Mouse (Mus musculus): ENCODE data around the gene Rgs6.

The Rgs6 gene

DNA sequence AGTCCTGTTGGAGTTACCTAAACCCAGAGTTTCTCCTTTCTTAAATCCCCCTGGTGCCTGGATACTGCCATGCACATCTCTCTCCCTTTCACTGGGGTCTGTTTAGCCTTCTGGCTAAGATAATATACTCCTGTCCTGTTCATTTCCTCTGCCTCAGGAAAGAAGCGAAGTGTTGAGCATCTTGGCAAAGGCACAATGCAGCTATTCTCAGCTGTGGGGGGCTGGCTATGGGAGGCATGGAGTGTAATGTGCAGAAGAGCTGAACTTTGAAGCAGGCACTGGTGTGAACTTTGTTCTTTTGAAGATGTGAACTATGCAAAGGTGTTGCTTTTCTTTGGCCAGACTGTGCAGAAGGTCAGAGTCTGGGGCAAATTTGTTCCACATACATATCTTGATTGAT lies 169.3 kb downstream of the Rgs6 start:
- no peak for DNase-seq (ENCODE audit: low spot score)

DNA sequence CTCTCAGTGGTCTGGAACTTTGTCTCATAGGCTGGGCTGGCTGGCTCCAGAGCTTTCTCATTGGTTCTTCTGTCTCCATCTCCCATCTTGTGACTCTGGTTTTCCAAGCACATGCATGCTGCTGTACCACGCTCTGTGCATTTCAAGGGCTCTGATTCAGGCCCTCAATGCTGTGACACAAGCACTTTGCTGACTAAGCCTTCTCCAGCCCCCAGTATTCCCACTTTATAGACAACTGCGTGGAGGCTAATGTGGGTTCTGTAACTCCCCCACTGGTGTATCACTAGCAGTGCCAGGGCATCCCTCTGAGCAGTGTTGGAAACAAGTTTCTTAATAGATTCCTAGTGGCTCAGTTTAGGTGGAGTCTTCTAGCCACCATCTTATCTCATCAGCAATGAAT lies 174.0 kb downstream of the Rgs6 start:
- DNase-seq (ENCODE audit: low spot score), result no peak

DNA sequence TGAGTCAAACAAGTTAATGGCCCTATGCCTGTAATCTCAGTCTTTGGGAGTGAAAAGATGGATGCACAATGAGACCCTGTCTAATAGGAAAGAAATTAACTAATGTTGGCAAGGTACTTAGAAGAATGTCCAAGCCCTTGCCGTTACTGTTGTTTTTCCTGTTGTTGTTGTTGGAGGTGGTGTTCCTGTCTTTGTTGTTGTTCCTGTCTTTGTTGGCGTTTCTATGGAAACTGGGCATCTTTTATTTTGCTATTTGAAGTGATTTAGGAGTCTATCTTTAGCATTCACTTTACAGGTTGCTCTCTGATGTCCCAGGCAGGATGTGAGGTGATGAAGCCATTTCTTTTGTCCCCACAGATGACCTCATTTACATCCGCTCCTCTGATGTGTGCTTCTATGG lies 180.6 kb downstream of the Rgs6 start:
- no peak for DNase-seq (ENCODE audit: low spot score)

DNA sequence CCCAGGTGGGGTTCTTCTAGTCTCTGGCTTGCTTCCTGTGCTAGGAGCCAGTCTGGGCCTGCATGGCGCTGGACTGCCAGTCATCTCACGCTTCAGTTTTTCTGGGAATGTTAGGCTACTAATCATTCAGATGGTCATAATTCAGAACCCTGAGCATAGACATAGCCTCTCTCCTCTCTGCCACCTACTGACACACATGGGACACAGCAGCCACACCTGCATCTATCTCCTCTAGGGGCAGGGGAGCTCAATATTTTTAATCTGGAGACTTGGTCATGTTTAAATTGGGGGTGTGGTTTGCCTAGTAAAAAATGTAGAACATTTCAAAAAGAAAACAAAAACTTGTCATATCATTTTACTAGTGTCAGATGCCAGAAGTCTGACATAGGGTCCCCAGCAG lies 184.1 kb downstream of the Rgs6 start:
- no peak for DNase-seq (ENCODE audit: low spot score)

DNA sequence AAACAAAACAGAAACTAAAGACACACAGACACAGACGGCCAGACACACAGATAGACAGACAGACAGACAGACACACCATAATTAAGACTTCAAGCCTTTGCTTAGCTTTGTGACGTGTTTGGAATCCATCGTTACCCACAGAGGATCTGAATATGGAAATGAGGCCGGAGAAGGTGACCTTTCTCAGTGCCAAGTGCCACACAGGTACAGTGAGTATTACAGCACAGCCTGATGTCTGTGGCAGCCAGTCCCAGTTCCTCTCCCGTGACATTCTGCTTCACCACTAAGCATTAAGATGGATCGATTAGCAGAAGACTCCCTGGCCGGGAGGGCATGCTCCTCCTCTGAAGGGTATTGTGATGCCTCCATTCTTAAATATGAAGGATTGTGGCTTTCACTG lies 186.5 kb downstream of the Rgs6 start:
- no peak for DNase-seq (ENCODE audit: low spot score)

DNA sequence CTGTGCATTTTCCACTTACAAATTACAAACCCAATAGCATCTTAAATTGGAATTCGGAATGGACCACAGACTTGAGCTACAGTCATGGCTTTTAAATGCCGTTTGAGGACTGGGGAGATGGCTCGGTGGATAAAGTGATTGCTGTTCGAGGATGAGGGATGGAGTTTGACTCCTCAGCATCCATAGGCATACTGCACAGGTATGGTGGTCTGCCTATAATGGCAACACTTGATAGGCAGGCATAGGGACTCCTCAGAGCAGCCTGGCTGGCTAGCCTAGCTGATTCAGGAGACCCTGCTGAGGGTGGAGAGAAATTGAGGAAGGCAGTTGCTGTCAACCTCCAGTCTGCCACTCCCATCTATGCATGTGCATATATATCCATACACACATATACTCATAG lies 188.6 kb downstream of the Rgs6 start:
- DNase-seq (ENCODE audit: low spot score), result no peak

DNA sequence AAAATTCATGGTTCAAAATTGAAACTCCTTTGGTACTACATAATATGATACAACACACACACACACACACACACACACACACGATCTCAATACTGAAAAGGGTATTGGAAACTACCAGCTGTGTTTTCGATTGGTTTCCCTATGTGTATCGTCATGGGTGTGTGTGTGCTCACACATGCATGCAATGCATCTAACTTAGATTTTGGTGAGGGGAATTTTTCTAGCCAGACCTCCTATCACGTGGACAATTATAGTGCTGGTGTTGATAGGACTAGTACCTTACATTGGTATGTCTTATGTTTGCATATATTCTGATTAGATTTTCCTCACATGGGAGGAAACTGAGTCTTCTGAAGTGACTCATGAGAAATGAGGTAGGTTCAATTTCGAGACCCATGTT lies 192.8 kb downstream of the Rgs6 start:
- DNase-seq (ENCODE audit: low spot score), result no peak

DNA sequence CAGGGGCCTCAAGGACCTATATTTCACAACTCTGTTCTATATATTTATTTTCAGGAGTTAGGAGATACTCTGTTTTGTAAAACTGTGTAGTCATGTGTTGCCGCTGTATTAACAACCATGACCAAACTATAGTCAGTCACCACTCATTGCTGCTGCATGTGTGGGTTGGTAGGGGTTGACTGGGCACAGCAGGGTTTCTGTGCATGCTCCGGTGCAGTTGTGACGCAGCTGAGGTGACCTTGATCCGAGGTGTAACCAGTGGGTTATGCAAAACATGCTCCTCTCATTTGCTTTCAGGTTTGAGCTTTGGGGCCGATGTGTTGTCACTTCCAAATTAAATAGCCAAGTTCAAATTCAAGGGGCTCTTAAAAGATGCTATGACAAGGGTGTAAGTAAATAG lies 193.3 kb downstream of the Rgs6 start:
- no peak for DNase-seq (ENCODE audit: low spot score)

DNA sequence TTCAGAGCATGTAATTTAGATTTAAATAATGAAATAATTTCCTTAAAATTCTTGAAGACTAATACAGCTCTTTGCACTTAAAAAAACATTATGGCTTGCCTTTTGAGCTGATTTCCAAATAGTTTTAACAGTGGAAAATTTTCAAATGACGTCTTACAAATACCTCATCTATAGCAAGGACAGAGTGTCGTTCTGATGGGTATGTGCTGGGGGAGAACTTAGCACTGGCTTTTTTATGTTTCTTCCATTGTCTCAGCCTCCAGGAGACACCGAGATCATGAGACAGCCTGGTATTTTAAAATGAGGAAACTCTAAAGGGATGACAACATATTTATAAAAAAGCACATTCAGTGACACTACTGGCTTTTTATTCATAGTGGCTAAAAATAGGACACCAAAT lies 204.0 kb downstream of the Rgs6 start:
- DNase-seq (ENCODE audit: low spot score), result no peak

DNA sequence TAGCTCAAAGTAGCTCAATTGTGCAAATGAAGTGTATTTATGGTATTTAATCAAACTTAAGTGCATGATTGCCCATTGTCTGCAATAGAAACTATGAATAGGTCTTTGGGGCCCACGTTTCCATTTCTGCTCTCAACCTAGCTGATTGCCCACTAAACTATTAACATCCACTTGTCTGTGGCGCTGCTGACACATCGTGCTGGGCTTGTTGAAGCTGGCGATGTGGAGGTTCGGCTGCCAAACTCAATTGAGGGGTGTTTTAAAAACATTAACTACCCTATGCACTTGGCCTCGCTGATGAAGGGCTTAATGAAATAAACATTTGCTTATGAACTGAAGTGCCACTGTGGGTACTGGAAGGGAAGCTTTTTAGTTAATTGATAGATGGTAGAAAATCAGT lies 211.8 kb downstream of the Rgs6 start:
- DNase-seq (ENCODE audit: low spot score), result no peak

DNA sequence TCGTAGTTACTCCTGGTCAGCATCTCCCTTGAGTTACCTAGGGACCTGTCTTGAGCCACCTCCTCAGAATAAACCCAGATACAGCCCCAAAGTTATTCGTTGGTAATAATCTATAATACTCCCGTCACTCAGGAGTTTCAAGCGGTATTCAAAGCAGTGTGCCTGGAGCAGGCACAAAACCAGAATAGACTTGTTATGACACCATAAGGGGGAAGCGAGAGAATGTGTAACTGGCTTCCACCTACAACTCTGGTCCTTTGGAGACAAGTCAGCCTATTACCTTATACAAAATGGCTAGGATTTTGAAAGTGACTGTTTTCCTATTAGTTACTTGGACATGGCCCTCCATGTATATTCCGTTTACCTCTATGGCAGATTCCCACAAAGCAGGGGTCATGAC lies 213.6 kb downstream of the Rgs6 start:
- no peak for DNase-seq (ENCODE audit: low spot score)

DNA sequence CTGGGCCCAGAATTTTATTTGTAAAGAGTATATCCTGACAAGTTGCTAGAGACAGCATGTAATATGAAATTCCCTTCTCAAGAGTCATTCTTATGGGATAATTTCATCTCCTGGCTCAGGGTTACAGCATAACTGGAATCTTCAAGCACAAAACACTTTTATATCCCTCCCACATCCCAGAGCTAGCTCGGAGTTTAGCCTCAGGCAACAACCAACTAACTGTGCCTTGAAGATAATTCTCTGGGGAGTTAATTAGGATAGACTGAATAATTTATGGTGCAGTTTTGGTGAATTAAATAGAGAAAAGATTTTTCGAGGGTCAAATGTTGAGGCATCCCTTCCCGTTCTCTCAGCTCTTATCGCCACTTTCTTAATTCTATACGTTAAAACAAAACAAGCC lies 214.6 kb downstream of the Rgs6 start:
- DNase-seq (ENCODE audit: low spot score), result no peak

DNA sequence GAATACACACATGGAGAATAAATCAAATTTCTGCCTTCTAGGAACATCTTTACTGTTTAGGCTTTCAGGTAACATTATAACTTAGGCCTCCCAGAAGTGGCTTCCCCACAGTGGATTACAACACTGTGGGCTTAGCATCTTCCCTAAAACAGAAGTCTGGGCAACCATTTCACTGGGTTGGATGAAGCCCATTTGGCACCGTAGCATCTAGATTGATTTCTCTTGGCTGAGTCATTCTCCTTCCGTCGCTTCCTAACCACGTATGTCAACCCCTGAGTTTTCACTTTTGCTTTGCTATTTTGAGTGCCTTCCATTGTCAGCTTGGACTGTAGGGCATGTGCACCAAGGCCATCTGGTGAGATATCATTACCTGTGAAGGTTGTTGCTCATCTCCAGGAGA lies 217.1 kb downstream of the Rgs6 start:
- DNase-seq (ENCODE audit: low spot score), result no peak

DNA sequence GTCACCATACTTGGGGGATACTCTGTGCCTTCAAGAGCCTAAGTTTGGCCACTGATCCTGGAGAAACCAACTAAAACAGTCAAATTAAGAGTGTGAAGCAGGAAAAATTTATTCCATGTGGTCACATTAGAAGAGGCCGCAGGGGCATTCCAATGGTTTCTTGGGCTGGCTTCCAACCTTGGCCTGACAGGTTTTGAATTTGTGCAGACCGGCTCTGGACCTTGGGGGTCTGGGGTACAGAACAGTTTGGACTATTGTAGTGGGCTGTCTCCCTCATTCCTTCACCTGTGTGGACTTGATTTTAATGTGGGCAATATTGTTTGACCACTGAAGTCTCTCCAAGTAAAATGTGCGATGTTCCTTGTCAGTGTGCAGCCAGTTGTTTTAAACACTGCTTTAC lies 222.5 kb downstream of the Rgs6 start:
- DNase-seq (ENCODE audit: low spot score), result no peak

DNA sequence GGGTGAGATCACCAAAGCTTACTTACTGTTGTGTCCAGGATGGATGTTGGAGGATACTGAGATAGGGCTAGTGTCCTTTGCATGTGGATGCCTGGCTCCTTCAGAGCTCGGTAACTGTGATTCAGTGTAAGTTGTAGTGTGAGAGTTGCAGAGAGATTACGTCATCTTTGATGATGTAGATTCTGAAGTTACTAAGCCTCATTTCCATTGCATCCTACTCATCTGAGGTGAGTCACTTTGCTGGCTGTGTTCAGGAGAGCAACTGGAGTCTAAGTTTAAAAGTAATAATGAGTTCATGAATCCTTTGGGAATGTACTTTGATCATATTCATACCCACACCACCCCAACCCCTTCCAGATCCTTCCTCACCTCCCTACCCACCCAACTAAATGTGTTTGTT lies 227.9 kb downstream of the Rgs6 start:
- no peak for DNase-seq (ENCODE audit: low spot score)

DNA sequence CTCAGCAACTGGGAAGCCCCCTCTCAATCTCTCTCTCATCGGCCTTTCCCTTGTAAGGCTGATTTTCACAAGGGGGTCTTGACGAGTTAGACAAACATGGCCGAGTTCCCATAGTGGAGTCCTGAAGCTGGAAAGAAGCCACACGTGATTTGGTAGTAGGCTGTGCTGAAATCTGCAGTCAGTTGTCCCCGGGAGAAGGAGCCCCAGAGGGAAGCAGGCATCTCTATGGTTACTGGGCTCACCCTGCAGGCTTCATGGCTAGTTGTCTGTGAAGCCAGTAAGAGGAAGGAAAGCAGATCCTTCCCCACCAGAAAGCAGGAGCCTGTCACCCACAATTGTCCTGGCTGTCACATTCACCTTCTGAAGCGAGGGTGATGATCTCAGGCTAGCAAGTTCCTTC lies 231.2 kb downstream of the Rgs6 start:
- no peak for DNase-seq (ENCODE audit: low spot score)

DNA sequence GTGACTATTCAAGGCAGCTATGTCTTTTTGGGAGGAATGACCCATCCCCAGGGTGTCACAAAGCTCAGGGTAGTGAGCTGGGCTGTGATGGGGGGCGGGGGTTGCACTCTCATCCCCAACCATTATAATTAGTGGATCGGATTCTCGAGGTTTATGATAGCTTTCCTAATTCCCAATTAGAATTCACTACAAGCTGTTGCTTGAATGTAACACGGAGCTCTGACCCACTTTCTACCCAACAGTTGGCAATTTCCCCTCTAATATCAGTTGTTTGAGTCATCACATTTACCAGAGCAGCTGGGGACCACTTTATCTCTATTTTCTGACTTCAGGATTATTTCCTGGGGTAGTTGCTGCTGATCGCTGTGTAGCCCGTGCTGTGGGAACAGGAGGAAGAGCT lies 231.9 kb downstream of the Rgs6 start:
- no peak for DNase-seq (ENCODE audit: low spot score)

DNA sequence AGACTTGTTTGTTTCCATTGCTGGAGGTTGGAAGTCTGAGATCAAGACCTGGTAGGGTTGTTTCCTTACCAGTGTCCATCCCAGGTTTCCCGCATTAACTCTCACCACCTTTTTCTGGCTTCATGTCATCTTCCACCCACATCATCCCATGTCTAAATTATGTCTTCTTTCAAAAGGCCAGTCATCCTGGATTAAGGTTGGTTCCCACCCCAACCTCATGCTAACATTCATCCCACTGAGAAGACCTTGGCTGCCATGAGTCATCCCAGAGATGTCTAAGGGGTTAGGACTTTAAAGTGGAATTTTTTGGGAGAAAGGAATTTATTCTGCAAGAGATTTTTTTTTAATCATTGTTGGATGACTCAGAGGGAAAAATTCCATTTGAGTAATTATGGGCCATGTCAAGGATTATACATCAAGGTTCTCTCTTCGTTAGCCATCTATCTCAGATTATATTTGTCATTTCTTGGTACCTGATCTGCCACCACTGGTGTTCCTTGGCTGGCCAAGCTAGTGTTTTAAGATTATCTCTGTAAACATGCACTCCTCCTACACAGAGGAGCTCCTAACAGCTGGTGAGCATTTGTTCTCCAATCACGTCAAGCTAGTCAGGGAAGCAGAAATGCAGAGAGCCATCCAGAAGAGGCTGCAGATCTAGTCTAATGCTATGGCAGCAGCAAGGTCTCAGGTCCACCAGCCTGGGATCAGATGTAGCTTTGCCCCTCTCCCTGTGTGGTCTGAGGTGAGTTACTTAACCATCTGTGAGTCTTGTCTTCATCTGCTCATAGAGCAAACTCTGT lies 234.9 kb downstream of the Rgs6 start:
- DNase-seq (ENCODE audit: low spot score), result no peak

DNA sequence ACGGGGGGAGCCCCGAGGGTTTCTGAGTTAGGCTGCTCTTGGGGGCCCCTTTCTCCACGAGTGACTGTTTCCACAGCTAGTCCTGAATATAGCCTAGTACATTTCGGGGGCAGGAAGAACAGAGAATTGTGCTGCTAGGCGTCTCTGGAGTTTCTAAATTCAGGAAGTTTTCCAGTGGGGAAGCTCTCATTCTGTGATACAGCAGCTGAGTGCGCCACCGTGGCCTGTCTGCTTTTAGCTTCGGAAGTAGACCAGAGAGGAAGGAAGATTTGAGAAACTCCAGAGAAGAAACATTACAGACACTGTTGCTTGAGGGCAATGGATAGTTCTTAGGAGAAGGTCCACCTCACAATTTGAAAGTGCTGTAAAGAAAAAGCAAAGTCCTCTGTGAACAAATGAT lies 242.2 kb downstream of the Rgs6 start:
- no peak for DNase-seq (ENCODE audit: low spot score)

DNA sequence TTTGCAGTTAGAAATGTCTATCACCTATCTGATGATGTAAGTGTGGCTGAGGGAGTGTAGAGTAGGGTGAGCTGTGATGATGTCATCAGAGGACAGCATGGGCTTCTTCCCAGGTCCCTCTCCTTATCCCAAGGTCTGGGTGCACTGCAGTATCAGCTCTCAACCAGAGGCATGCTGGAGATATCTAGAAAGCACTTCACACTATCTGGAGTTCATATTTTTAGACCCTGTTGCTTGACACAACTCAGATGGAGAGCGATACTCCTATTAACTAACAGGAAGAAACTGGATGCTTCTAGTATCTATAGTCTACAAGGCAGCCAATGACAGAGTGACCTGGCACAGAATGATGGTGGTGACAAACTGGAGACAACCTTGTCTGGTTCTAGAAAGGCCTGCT lies 250.5 kb downstream of the Rgs6 start:
- no peak for DNase-seq (ENCODE audit: low spot score)

DNA sequence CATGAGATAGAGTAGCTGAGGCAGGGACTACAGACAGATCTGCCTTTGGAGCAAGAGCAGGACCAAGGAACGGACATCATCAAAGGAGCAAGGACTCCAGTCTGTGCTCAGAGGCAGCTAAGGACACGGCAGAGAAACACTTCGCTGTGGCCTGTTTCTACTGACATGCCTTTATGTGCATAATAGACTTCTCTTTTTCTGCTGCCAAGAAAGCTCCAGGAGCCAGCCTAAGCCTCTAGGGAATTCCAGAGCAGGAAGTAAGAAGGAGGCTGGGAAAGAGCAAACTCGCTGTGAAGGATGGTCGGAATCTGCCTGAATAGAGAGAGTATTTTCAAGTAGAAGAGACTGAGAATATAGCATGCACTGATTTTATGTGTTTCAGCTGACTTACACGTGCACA lies 253.5 kb downstream of the Rgs6 start:
- DNase-seq (ENCODE audit: low spot score), result no peak

DNA sequence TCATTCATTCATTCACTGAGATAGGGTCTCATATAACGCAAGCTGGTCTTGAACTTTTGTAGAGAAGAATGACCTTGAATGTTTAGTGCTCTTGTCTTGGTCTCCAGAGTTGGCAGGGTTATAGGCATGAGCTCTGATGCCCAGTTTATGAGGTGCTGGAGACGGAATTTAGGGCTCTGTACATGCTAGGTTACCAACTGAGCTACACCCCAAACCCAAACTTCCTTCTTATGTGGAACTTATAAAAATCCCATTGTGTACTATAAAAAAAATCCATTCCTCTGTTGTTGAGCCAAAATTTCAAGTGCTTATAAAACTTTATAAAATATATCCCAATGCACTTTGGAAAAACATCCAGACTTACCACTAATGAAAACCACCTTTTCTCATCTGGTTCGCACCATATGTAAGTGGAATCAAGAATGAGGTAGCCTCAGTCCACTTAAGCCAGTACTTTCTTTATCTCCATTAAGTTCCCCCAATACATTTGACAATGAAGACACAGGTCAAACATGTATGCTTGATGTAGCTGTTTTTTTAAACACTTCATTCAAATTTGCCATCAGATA lies 260.3 kb downstream of the Rgs6 start:
- DNase-seq (ENCODE audit: low spot score), result no peak

DNA sequence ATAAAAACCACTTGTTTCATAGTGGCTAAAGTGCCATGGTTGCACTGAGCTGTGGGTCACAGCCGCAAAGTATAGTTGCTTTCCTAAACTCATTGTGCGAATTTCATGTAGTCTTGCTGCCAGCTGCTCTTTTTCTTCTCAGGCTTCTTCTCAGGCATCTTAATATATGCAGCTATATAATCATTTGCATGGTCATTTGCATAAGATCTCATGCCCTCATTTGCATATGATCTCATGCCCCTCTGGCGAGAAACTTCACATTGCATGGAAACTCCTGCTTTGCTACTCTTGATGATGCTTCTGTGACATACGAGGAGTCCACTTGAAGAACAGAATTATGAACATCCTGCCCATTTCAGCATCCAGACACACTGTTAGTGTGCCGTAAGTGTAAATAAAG lies 266.8 kb downstream of the Rgs6 start:
- no peak for DNase-seq (ENCODE audit: low spot score)
